Mouse (Mus musculus) liver, embryonic 15.5 days (tissue): ENCODE measurements at regions not wholly inside any gene's neighbourhood (a gene's known extent, or its start where the extent isn't known, plus 50 kb on each side); places are given as distances from the start of the nearest gene placed in this dataset.

Experiments
- ATAC-seq: fragments of 200-750 bp; cut with Nextera tagmentation; 2 replicates; pipeline ENCODE4 v1.8.0; 2017; ENCODE audit warnings: moderate number of reproducible peaks, mild to moderate bottlenecking, moderate library complexity; ENCODE audit not compliant: insufficient read depth
- H3K27ac ChIP-seq: fragments of 300-500 bp; sonication (generic); replicated peaks from 2 replicates; pipeline ENCODE4 v1.5.1; 2015; ENCODE audit warnings: mild to moderate bottlenecking, inconsistent platforms
- H3K27me3 ChIP-seq: fragments of 300-500 bp; sonication (generic); 2 replicates; pipeline ENCODE4 v1.6.1; 2015; ENCODE audit warnings: mild to moderate bottlenecking, inconsistent platforms
- H3K36me3 ChIP-seq: fragments of 300-500 bp; sonication (generic); replicated peaks from 2 replicates; pipeline ENCODE4 v1.6.1; 2015; ENCODE audit warnings: moderate library complexity, mild to moderate bottlenecking, inconsistent platforms
- H3K4me1 ChIP-seq: fragments of 300-500 bp; sonication (generic); replicated peaks from 2 replicates; pipeline ENCODE4 v1.6.1; 2015; ENCODE audit warnings: inconsistent platforms
- H3K4me2 ChIP-seq: fragments of 300-500 bp; sonication (generic); 2 replicates; pipeline ENCODE4 v1.6.1; 2015; ENCODE audit warnings: moderate library complexity, mild to moderate bottlenecking, inconsistent platforms
- H3K4me3 ChIP-seq: fragments of 300-500 bp; sonication (generic); replicated peaks from 2 replicates; pipeline ENCODE4 v1.5.1; 2015; ENCODE audit warnings: mild to moderate bottlenecking, inconsistent platforms
- H3K9ac ChIP-seq: fragments of 300-500 bp; sonication (generic); 2 replicates; pipeline ENCODE4 v1.6.1; 2015; ENCODE audit warnings: moderate library complexity, mild to moderate bottlenecking, inconsistent platforms
- H3K9me3 ChIP-seq: fragments of 300-500 bp; sonication (generic); replicated peaks from 2 replicates; pipeline ENCODE4 v1.6.1; 2016; ENCODE audit warnings: inconsistent platforms
- WGBS: fragments of 180-500 bp; shearing (Covaris S2); methylation state at CpG from one replicate; pipeline ENCODE4 v1.1.7; 2015; ENCODE audit warnings: mixed read lengths; ENCODE audit not compliant: insufficient replicate concordance; 5-methylcytosine and 5-hydroxymethylcytosine counted together

- 38% methylated on average over 9 of the region's 9 CpGs for WGBS
Observed at GRCm38 (mm10) chr9:23027377-23028313, 195.2 kb upstream of the Bmper start.

GRCm38 (mm10) chr9:23029421-23029820 lies 193.5 kb upstream of the Bmper start:
- H3K4me1 ChIP-seq = no peaks in the 10 kb centered on the region
- no peak overlapping the region for H3K4me2 ChIP-seq
- H3K9me3 ChIP-seq = no peaks in the 10 kb centered on the region
- no peak overlapping the region for H3K27ac ChIP-seq
- no peak overlapping the region for H3K4me3 ChIP-seq
- no peaks in the 10 kb centered on the region for H3K27me3 ChIP-seq
- WGBS = 53% methylated on average over 4 of the region's 4 CpGs
- no peak for ATAC-seq
- no peaks in the 10 kb centered on the region for H3K36me3 ChIP-seq
- no peak overlapping the region for H3K9ac ChIP-seq

More at GRCm38 (mm10) chr9:23027377-23028313, 195.2 kb upstream of the Bmper start:
- Histone ChIP-seq H3K4me3 (no peak overlapping the region), H3K27me3 (no peaks in the 10 kb centered on the region), H3K9ac (no peak overlapping the region), H3K9me3 (no peaks in the 10 kb centered on the region), H3K4me2 (no peak overlapping the region), H3K4me1 (no peaks in the 10 kb centered on the region), H3K27ac (no peak overlapping the region), H3K36me3 (no peaks in the 10 kb centered on the region)
- ATAC-seq = no peak

- Histone ChIP-seq H3K9ac (no peak overlapping the region), H3K27ac (no peak overlapping the region), H3K4me3 (no peak overlapping the region), H3K36me3 (no peaks in the 10 kb centered on the region), H3K4me1 (no peaks in the 10 kb centered on the region), H3K9me3 (no peaks in the 10 kb centered on the region), H3K27me3 (peaks cover 3% of the 10 kb centered on the region; the same call in 1 of the 2 replicates), H3K4me2 (no peak overlapping the region)
- 22% methylated on average over 11 of the region's 11 CpGs for WGBS
- ATAC-seq = no peak
Observed at GRCm38 (mm10) chr9:23030138-23030537, 192.7 kb upstream of the Bmper start.

DNA sequence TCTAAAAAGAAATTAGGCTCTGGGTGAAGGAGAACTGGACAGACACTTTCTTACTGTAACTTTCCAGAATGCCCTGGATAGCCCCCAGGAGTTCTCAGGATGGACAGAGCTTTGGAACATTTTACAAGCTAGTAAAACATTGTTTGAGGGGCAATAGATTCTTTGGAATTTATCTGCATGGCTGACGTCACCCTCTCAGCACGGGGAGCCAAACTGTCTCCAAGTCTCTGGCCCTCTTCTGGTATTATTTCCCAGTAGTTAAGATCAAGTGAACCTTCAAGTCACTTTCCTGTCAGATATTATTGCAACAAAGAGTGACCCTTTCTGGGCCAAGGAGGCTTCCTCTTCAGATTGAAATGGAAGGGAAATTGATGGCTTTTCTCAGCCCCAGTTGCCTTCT lies 192.3 kb upstream of the Bmper start:
- Histone ChIP-seq H3K36me3 (no peaks in the 10 kb centered on the region), H3K4me1 (no peaks in the 10 kb centered on the region), H3K9me3 (no peaks in the 10 kb centered on the region), H3K4me2 (no peak overlapping the region), H3K4me3 (no peak overlapping the region), H3K27me3 (peaks cover 7% of the 10 kb centered on the region; the same call in 1 of the 2 replicates), H3K9ac (no peak overlapping the region), H3K27ac (no peak overlapping the region)
- no peak for ATAC-seq
- 27% methylated on average over 2 of the region's 2 CpGs for WGBS

GRCm38 (mm10) chr9:23031916-23032315 lies 191.0 kb upstream of the Bmper start:
- Histone ChIP-seq H3K27ac (no peak overlapping the region), H3K4me3 (no peak overlapping the region), H3K27me3 (peaks cover 20% of the 10 kb centered on the region), H3K9me3 (no peaks in the 10 kb centered on the region), H3K4me1 (no peaks in the 10 kb centered on the region), H3K9ac (no peak overlapping the region), H3K36me3 (no peaks in the 10 kb centered on the region), H3K4me2 (no peak overlapping the region)
- no peak for ATAC-seq
- WGBS = 60% methylated on average over 9 of the region's 9 CpGs

DNA sequence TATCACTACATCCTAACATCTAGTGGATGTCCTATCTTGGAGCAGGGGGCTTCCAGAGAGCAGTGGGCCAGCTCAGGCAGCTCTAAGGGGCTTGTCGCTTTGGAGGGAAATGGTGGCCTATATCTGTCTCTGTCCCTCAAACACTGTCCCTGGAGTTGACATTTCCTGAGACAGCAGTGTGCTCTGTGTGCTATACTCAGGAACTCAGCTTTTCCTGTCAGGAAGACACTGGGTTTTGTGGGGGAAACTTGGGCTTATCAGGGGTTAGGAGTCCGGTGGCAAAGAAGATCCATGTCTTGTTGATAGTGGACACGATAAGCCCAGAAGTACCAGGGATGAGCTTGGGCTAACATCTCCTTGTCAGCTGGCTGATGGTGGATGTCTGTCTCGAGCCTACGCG lies 187.6 kb upstream of the Bmper start:
- H3K4me3 ChIP-seq = no peak overlapping the region
- no peaks in the 10 kb centered on the region for H3K4me1 ChIP-seq
- H3K4me2 ChIP-seq = no peak overlapping the region
- no peaks in the 10 kb centered on the region for H3K36me3 ChIP-seq
- 8% methylated on average over 6 of the region's 6 CpGs for WGBS
- no peak for ATAC-seq
- H3K27ac ChIP-seq = no peak overlapping the region
- peaks cover 21% of the 10 kb centered on the region for H3K27me3 ChIP-seq
- no peak overlapping the region for H3K9ac ChIP-seq
- H3K9me3 ChIP-seq = no peaks in the 10 kb centered on the region

- H3K4me3 ChIP-seq = no peak overlapping the region
- no peak overlapping the region for H3K9ac ChIP-seq
- 3% methylated on average over 16 of the region's 16 CpGs for WGBS
Observed at GRCm38 (mm10) chr9:23035901-23036610, 186.8 kb upstream of the Bmper start.

DNA sequence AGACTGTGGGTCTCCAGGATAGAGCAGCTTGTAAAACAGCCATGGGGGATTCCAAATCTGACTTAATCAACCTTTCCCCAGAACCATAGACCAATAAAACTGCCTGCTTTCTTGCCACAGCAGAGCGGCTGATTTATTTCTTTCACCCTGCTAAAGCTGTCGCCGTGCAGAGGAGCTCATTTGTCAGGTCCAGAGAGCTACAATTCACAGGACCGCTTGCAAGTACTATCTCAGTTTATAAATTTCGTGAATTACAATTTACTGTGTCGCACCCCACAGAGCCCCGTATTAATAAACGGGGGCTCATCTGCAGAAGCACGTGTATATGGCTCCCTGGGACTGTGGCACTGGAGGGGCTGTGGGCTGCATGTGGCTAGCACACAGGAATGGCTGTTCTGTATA lies 185.4 kb upstream of the Bmper start:
- ATAC-seq = no peak
- Histone ChIP-seq H3K4me1 (no peaks in the 10 kb centered on the region), H3K27ac (no peak overlapping the region), H3K9me3 (no peaks in the 10 kb centered on the region), H3K27me3 (peaks cover 21% of the 10 kb centered on the region), H3K9ac (no peak overlapping the region), H3K4me2 (no peak overlapping the region), H3K4me3 (no peak overlapping the region), H3K36me3 (no peaks in the 10 kb centered on the region)
- 48% methylated on average over 9 of the region's 9 CpGs for WGBS

More at GRCm38 (mm10) chr9:23035901-23036610, 186.8 kb upstream of the Bmper start:
- H3K9me3 ChIP-seq = no peaks in the 10 kb centered on the region
- ATAC-seq = no peak
- peaks cover 21% of the 10 kb centered on the region for H3K27me3 ChIP-seq
- H3K4me2 ChIP-seq = peak overlapping the region; percentile 5
- H3K36me3 ChIP-seq = no peaks in the 10 kb centered on the region
- H3K4me1 ChIP-seq = no peaks in the 10 kb centered on the region
- H3K27ac ChIP-seq = no peak overlapping the region

- peaks cover 21% of the 10 kb centered on the region for H3K27me3 ChIP-seq
- H3K4me1 ChIP-seq = no peaks in the 10 kb centered on the region
- no peak overlapping the region for H3K9ac ChIP-seq
- no peak for ATAC-seq
- WGBS = 70% methylated on average over 6 of the region's 6 CpGs
- H3K4me3 ChIP-seq = no peak overlapping the region
- no peaks in the 10 kb centered on the region for H3K36me3 ChIP-seq
- no peak overlapping the region for H3K27ac ChIP-seq
- no peaks in the 10 kb centered on the region for H3K9me3 ChIP-seq
- no peak overlapping the region for H3K4me2 ChIP-seq
Observed at GRCm38 (mm10) chr9:23039588-23039987, 183.3 kb upstream of the Bmper start.

GRCm38 (mm10) chr9:23041025-23041424 lies 181.9 kb upstream of the Bmper start:
- H3K9ac ChIP-seq = no peak overlapping the region
- 35% methylated on average over 5 of the region's 5 CpGs for WGBS
- no peak overlapping the region for H3K27ac ChIP-seq
- H3K36me3 ChIP-seq = no peaks in the 10 kb centered on the region
- no peak overlapping the region for H3K4me3 ChIP-seq
- no peak for ATAC-seq
- H3K4me1 ChIP-seq = no peaks in the 10 kb centered on the region
- H3K9me3 ChIP-seq = no peaks in the 10 kb centered on the region
- H3K4me2 ChIP-seq = no peak overlapping the region
- H3K27me3 ChIP-seq = peaks cover 10% of the 10 kb centered on the region
